Mouse (Mus musculus) left cerebral cortex, adult 11 months (tissue): ENCODE results near the gene Tbc1d10c.

Experiments
- DNase-seq: peaks from one replicate; pipeline ENCODE4 v3.0.0; 2022; ENCODE audit warnings: low spot score

Gene Tbc1d10c

DNA sequence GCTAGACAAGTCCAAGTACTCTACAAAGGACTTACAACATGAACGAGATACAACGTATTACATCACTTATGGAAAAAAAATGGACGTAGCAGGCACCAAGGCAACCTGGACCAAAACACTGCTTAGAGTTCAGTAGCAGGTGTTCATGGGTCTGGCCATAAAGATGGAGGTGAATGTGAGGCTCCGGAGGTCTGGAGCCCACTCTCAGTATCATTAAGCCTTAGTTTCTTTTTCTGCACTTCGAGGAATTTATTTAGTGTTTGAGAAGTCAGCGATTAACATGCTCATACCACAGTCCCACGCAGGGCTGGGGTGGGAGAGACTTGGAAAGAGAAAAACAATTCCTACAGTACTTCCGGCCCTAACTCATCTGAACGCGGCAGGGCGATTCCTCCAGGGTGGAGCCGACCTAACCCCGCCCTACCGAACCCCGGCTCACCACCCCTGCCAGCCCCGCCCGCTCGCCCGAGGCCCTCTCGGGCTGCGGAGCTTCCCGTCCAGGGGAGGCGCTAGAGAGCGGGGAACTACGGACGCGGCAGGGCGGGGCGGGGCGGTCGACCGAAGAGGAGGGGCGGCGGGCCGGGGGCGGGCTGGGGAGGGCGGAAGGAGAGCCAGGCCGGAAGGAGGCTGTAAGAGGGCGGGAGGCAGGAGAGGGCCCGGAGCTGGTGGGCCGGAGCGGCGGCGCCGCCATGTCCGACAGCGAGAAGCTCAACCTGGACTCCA is 605 bp upstream of the Tbc1d10c start, which contains the start of gene Ppp1ca:
Gene Ppp1ca, plus strand, starts transcription at position 538 of the 723 bp plus-strand sequence.
- peak; percentile 85 for DNase-seq

DNA sequence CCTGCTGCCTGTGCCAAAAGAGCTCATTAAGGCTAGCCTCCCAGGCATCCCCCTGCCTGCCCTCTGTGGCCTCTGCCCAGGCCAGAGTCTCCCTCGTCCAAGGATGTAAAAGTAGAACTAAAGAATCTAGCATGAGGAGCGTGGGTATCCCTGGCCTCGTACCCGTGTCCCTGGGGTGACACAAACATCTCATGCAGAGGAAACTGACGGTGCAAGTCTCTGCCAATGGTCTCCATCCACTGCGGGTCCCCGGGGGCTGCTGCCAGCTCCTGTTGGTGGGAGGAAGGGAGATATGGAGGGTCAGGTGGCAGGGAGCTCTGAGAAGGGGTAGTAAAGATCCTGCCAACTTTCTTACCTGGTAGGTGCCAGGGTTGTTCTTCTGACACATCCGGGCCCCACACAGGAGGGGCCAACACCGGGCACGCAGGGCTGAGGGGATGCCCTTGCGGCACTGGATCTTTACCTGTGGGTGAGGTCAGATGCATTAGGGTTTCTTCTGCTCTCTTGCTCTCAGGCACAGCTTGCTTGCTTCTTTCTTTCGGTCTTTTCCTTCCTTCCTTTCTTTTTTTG is 1.9 kb downstream of the Tbc1d10c start:
- DNase-seq: no peak

DNA sequence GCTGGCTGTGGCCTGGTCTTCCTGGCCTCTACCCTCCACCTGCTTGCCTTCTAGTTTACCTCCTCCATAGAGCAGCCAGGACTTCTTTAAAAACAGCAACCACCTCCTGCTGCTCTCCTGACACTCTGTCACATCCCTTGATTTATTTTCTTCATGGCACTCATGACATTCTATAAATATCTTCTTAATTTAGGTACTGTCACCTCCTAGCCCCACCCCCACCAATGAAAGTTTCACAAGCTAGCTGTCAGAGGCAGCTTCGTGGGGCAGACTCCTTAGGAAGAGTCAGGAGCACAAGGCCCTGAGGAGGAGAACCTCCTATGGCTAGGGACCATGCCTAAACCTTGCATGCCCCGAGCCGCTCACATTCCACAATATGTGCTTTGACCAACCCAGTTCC is 3.8 kb downstream of the Tbc1d10c start:
- DNase-seq: no peak

DNA sequence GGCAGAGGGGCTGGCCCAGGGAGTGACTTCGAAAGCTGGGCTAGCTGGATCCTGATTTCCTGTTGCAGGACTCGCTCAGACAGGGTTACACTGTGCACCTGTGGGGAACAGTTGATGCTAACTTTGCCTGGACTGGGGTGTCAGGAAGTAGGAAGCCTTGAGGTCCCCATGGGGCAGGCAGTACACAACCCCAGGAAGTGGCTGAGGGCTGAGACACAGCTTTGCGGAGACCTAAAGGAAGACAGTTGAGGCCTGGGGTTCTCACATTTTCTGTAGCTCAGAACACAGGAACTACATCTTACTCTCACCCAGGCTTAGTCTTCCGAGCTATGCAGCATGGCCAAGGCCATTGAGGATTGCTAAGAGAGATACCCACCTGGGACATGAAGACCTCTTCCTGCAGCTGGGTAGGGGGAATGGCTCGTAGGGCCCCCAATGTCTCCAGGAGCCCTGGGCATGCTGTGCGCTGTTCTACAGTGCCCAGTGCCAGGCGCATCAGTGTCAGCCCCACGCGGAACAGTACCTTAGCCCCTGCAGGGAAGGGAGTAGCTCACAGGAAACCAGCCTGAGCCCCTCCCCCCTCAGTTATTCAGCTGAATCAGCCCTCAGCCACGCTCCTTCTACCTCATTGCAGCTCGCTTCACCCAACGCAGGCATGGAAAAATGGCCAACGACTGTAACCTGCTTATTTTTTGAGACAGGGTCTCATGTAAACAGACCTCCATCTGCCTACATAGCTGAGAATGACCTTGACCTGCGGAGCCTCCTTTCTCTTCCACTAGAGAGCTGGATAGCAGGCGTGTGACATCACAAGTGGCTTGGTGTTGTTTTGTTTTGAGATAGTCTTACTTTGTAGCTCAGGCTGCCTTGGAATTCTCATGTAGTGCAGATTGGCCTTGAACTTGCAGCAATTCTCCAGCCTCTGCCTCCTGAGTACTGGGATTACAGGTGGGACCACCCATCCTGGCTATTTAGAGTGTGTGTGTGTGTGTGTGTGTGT is 5.8 kb downstream of the Tbc1d10c start:
- DNase-seq: no peak

DNA sequence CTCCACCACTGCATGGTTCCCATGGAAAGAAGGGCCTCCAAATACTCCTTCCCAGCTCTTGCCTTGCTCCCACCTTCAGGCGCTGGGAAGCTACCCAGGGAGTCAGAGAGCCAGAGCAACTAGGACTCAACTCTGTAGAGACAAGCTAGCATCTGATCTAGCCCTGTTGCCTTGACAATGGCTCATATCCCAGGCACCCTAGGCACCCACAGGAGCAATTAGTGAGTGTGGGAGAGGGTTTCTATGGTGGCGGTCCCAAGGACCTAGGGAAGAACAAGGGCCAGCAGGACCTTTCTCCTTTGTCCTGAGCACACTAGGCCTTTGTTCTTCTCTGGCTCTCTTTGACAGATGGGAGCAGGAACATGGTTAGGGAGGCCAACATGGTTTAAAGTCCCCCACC is 7.4 kb downstream of the Tbc1d10c start:
- DNase-seq: no peak

DNA sequence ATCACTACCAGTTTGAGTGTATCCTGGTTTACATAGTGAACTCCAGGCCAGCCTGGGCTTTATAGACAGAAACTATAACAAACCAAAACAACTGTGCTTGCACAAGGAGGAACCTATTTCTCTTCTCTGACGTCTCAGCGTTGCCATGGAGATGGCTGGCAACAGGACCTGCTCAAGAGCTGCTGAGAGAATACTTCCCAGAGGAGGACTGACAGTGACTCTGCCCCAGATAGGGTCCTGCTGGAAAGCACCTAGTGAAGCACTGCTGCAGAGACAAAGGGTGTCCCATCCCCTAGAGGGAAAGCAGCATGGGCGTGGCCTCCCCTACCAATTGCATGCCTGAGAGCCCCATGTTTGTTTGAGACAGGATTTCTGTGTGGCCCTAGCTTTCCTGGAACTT is 9.2 kb downstream of the Tbc1d10c start:
- no peak for DNase-seq

DNA sequence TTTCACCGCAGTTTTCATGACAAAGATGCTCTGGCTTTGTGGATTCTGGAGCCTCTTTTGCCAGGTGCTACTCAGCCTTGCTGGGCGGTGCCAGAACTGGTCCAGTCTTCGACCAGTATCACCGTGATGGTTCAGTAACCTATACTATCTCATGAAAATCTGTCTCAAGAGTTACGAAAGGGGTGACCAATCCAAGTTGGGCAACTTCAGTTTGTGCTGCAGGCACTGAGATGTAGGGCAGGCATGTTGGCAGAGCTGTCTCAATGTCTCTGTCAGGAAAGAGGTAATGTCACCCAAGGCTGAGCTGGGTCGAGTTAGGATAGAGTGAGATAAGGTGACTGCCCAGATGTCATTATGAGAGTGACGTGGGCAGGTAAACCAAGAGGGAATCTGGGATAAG is 10.7 kb downstream of the Tbc1d10c start:
- no peak for DNase-seq

DNA sequence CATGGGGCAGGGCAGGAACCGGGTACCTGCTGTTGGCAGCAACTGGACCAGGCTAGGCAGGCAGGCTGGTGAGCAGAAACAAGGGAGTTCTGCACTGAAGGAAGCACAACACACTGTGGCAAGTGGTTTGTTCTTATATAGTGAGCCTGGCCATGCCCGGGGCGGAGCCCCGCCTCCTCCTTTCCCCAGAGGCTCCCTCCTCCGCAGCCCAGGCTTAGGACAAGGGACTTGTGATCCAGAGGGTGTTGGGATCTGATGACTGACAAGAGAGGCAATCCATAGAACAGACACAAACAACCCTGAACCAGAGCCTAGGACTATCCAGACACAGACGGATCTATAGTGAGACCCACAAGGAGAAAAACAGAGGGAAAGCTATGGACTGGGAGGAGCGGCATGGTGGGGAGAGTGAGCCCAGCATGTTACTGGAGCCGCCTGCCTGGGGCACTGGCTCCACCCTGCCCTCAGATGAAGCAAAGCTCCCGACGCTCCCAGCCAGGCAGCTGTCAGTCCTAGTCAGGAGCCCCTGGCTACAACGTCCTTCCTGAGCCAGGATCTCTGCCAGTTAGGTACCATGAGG is 15.6 kb downstream of the Tbc1d10c start, which contains the start of gene Carns1:
Gene Carns1, minus strand, starts transcription at position 112 of the 580 bp plus-strand sequence.
- DNase-seq: no peak

DNA sequence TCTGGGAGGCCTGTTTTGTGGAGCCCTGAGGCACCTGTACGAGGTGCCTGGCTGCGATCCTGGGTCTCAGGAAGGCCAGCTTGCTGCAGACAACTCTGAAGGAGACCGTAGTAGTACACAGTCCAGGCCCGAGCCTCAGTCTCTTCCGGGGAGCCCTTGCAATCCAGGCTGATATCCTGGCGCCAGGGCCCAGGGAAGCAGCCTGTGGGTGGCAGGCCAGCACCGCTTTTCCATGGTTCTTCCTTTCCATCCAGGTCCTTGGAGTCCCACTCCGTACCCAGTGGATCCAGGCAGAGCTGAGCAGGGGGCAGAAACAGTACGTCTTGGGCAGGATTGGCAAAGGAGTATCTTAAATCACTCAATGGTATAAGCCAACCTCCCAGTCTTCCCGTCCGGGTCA is 18.2 kb downstream of the Tbc1d10c start:
- DNase-seq: no peak

DNA sequence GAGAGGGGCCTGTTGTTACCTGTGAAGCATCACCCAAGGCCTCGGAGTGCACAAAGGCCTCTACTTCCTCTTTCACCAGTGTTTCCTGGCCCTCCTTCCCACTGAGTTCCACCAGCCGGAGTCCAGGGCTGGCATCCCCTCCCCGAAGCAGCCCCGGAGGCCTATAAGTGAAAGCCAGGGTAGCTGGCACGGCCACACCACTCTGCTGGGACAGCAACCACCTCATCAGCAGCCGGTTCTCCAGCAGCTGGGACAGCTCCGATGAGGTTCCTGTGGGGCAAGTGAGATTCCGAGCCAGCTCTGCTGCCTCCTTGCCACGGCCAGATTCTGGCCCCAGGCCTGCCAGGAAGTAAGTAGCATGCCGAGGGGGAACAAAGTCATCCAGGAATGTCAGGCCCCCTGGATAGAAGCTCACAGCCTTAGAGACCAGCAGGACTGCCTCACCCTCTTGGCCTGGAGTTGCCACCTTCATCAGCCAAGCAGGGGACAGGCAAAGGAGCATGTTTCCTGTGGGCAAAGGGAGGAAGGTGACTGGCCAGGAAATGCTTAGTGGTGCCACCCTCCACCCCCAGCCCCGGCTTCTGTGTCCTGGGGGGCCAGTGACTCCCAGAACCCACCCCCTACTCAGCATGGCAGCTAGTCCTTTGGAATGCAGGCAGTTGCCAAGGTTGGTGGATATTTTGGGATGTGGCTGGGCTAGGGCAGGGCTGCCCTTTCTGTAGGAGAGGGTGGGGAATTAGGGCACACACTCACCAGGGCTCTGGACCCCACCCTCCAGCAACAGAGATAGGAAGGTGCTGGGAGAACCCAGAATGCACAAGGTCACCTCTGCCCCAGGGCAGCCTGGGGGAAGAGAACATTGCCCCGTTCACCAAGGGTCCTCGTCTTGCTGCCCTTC is 19.4 kb downstream of the Tbc1d10c start:
- no peak for DNase-seq

DNA sequence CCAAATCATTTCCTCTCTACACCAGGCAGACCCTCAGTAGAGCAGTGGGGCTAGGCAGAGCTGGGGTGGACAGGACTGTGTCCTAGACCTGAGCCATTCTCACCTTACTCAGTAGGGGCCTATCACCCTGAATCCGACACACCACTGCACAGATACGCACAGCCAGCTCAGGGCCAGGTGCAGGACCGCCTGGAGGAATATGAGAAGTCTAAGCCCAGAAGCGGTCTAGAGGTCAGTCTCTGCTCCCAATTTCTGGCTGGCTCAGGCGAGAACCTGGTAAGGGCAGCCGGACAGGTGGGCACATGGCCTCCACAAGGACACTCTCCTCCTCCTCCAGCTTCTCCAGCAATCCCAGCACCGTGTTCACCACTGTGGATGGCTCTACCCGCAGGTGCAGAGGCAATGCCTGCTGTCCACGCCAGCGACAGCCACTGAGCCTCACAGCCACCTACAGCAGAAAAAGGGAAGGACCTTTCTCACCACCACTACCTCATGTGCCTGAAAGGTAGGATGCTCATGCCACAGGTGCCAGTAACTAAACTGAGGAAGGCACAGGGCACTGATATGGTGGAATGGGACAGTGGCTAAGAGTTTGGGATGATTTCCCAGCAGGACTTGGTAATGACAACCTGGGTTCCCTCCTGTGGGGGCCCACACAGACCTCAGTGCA is 20.2 kb downstream of the Tbc1d10c start:
- DNase-seq: no peak

DNA sequence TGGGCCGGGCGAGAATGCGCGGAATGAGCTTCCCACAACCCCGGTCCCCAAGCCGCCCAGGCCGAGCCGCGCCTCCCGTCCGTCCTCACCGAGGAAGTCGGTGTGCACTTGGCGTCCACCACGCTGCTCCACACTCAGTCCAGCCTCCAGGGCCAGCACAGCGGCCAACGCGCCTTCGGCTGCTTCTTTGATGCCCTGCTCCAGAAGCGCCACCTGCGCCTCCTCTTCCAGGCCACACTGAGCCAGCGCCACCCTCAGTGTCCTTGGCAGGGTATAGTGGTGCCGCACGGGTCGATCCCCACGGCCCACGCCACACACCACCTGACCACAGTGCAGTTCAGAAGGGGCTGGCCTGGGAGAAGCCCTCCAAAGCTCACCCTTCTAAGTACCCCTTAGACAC is 21.3 kb downstream of the Tbc1d10c start:
- no peak for DNase-seq

DNA sequence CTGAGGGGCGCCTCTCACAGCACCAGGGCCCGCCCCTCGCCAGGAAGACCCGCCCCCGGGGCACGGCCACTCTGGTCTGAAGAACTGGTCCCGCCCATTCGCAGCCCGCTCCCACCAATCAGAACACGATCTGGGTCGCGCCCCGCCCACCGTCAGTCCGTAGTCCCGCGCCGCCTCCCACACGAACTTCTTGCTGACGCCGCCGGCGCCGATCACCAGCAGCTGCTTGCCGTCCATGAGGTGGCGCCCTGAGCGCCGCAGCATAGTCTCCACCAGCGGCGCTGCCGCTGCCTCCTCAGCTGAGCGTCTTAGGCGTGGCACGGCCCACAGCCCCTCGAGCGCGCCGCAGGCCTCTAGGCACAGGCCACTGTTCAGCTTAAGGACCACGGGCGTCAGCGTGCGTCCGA is 21.7 kb downstream of the Tbc1d10c start:
- peak; percentile 99 for DNase-seq

DNA sequence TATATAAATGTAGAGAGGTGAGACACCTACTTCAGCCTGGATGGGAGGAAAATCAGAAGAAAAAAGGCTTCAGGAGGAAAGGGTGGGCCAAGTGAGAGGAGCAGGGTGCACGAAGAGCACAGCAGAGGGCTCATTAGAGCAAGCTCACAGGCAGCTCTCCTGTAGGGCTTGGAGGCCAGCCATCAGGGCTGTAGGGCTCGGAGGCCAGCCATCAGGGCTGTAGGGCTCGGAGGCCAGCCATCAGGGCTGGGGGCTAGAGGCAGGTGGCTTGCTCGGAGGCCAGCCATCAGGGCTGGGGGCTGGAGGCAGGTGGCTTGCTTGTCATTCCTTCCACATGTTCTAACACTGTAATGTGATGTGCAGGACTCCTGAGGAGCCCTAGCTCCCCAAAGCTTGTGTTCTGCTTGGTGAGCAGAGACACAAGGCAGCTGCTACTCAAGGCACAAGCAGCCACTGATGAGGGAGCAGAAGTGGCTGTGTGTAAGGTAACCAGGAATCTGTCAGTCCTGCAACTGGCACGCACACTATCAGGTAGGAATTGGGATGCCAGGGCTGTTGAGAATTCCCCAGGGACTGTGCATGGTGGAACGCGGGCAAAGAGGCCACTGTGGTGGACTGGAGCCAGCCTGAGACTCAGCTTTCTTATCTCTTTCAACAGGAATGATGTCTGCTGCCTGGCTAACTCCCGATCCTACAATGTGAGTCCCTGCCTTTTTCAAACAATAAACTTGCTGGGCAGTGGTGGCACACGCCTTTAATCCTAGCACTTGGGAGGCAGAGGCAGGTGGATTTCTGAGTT is 24.2 kb downstream of the Tbc1d10c start:
- no peak for DNase-seq

DNA sequence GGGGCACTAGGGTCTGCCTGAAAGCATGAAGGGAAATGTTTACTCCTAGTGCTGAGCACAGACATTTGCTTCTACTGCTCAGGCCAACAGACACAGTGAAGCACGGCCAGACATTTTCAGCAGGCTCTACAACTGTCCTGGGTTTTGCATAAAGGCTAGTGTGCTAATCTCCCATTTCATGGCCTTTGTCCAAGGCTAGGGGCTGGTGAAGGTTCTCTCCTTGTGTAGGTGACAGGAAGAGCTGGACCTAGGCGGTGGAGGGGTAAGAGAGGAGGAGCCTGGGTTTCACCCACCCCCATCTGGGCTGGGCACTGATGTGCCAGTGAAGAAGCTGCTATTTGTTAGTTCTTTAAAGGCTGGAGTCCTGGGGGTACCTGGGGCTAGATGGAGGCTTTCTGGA is 26.4 kb downstream of the Tbc1d10c start:
- DNase-seq: no peak

DNA sequence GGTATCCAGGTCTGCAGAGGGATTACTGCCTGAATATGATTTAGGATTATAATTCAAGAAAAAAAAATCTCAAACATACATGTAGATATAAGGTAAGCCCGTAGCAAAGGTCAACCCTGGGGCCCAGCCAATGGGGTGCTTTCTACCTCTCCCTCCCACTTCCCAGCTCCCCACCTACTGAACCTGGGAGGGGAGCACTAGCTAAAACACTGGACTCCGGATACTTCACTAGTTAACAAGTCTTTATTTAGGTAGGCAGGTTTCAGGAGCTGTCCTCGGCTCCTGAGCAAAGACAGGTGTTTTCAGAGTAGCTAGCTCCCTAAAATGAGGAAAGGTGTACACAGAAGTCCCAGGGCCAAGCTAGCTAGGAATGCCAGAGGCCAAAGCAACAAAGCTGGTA is 27.0 kb downstream of the Tbc1d10c start:
- DNase-seq: no peak

DNA sequence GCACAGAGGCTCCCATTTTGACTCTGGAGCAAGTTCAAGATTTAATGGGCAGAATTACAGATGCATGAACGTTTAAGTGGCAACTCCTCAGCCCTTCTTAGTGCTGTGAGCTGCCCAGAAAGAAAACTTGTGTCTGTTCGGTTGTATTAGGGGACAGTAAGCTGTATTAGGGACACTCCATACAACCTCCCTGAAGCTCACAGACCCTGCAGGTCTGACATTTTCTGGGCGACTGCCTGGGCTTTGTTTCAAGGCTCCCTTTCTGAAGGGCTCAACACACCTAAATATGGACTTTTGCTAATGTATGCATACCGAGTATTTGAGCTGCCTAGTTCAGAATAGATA is 27.6 kb downstream of the Tbc1d10c start:
- DNase-seq: no peak

DNA sequence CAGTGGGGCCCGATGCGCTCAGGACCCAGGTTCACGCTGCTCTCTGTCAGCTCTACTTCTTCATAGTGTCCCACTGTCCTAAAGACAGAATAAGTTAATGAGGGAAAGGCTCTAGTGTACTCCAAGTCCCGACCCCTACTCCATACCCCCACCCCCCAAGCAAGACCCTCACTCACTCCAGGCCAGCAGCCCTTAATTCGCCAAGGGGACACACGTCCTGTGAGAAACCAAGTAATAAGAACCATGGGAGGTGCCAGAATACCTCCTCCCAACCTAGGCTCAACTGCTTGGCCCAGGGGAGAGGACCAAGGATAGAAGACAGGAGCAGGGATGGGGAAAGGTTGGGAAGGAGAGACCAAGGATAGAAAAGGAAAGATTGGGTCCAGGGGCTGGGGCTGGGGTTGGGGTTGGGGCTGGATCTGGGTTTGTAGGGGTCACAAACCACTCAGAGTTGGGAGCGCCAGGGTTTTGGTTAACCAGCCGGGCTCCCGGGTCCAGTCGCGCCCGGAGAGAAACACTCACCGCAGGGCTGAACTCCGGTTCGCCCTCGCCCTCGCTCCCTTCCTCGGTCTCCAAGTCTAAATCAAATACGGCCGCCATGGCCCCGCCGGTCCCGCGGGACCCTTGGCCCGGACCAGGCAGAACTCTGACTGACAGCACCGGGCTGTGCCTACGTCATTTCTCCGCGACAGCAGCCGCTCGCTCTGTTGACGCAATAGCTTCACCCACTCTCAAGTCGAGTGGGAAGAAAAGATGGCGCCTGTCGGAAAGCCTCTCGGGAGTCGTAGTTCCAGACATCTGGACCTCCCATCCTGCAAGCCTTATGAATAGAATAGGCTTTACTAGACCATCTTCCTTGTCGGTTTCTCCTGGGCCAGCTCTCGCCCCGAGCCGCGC is 28.2 kb downstream of the Tbc1d10c start, which contains the start of gene Rps6kb2:
Gene Rps6kb2, minus strand, starts transcription at position 709 of the 897 bp plus-strand sequence.
- DNase-seq: peak; percentile 95

DNA sequence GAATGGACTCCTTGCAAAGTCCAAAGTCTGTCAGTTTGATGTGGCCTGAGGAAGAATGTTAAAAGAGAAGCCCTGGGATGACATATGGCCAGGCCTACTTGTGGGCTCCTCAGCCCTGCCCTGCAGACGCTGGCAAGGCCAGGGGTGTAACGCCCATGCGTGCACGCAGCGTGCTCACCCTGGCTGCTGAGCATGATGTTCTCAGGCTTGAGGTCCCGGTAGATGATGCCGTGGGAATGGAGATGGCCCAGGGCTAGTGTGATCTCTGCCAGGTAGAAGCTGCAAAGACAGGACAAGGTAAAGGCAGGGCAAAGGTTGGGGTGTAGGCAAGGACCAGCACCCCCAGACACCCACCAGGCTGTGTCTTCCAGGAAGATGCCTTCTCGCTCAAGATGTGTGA is 32.0 kb downstream of the Tbc1d10c start:
- DNase-seq: no peak
